Mouse (Mus musculus) liver, embryonic 14.5 days (tissue): Measurements from ENCODE around the gene Sept3.

ENCODE experiments used
- CTCF ChIP-seq: IDR thresholded peaks from 2 replicates; pipeline ENCODE4 v1.5.1; 2016; ENCODE audit warnings: antibody characterized with exemption, low read depth, control low read depth
- EP300 ChIP-seq: IDR thresholded peaks from 2 replicates; pipeline ENCODE4 v1.6.1; 2016; ENCODE audit warnings: antibody characterized with exemption, low read depth

DNA sequence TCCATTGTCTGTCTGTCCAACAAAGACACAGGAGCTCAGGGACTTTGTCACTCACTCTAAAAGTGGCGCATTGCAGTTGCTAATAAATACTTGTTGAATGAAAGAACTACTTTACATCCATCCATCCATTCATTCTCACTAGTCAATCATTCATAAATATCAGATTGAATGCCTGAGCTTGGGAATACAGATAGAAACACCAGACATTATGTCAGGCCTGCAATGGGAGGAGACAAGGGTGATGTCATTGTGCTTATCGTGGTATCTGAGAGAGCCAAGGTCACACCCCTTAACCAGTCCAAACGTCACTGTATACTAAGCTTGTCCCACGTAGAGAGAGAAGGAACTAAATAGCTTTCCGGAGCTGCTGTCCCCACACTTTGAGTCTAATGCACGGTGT is 22.6 kb upstream of the Sept3 start, which contains the start of gene 1500009C09Rik:
- TF ChIP-seq CTCF (no peak), EP300 (no peak)
